Mouse (Mus musculus) C2C12 (cell line): ENCODE measurements around the gene Sbno1.

Experiments used
- CTCF ChIP-seq: IDR thresholded peaks from one replicate; pipeline ENCODE4 v1.5.1; 2011; ENCODE audit not compliant: control insufficient read depth, insufficient read depth, insufficient read length
- FOSL1 ChIP-seq: IDR thresholded peaks from one replicate; pipeline ENCODE4 v1.8.0; 2011; ENCODE audit warnings: mild to moderate bottlenecking, low read length; ENCODE audit not compliant: poor library complexity, insufficient read depth, severe bottlenecking
- MYOD1 ChIP-seq: IDR thresholded peaks from one replicate; pipeline ENCODE4 v1.6.1; 2011; ENCODE audit warnings: low read depth; ENCODE audit not compliant: control insufficient read depth, insufficient read length
- MYOG ChIP-seq: IDR thresholded peaks from one replicate; pipeline ENCODE4 v1.6.1; 2011; ENCODE audit not compliant: control insufficient read depth, insufficient read length; ENCODE audit errors: extremely low read depth
- USF1 ChIP-seq: IDR thresholded peaks from one replicate; pipeline ENCODE4 v1.6.1; 2011; ENCODE audit warnings: low read depth, mild to moderate bottlenecking, control low read depth, moderate library complexity

DNA sequence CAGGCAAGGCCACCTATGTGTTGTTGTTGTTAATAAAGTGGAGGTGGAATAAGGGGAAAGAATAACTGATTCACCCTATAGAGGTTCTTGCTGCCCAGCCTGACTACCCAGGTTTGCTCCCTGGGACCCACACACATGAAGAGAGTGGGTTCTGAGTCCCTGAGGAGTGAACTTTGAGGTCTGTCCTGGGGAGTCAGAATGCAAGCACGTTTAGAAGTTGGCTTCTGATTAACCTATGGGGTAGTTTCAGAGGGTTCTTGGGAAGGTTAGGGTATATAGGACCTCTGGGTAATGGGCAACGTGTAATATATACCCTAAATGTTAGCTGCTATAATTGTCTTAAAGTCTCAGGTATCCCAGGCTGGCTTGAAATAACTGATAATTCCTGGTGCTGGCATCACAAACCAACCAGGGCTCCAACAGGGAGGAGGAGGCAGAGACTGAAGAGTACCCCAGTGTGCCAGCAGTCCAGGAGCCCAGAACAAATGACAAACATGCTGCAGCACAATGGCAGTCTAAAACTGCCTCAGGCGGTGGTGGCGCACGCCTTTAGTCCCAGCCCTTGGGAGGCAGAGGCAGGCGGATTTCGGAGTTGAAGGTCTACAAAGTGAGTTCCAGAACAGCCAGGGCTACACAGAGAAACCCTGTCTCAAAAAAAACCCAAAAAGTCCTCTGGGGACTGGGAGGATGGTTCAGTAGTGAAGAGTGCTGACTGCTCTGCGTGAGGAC lies 36.7 kb upstream of the Sbno1 start:
- TF ChIP-seq USF1: no peak
- TF ChIP-seq MYOD1: no peak
- no peak for TF ChIP-seq CTCF
- TF ChIP-seq MYOG: no peak
- no peak for TF ChIP-seq FOSL1
